Mouse (Mus musculus): ENCODE results near the gene Ttyh2. TPM values are rescaled to one million over a fixed set of nuclear protein-coding genes. Genes with fewer than 3 reads are reported as not detected.
A peak's percentile ranks its signal among the peaks of the same experiment; 100 is the strongest.

Ttyh2 gene
- total and polyA plus RNA-seq, 2 experiments from 2014 or later, result 11.8 to 12.4 TPM

- no peaks in the 10 kb centered on the region for H3K27me3 ChIP-seq (ENCODE audit: control insufficient read depth, insufficient read depth, low read length)
- no peak for DNase-seq (ENCODE audit: low spot score)
- H3K4me1 ChIP-seq (ENCODE audit: control insufficient read depth, insufficient read depth), result 0 out of 2 replicates have a peak, but pooled peaks cover 4% of the 10 kb centered on the region
- H3K9me3 ChIP-seq (replicated peaks; ENCODE audit: control insufficient read depth, low read length), result no peaks in the 10 kb centered on the region
- ATAC-seq (ENCODE audit: insufficient read depth, low read depth), result no peak
- H3K36me3 ChIP-seq (replicated peaks; ENCODE audit: control insufficient read depth, insufficient read depth, low read length), result no peaks in the 10 kb centered on the region
- no peak overlapping the region for H3K27ac ChIP-seq (ENCODE audit: low read depth)
- H3K4me2 ChIP-seq (ENCODE audit: low read depth, low read length), result no peak overlapping the region
- WGBS, result 77% methylated on average over 4 of the region's 4 CpGs
- H3K9ac ChIP-seq (replicated peaks; ENCODE audit: low read depth, low read length), result no peak overlapping the region
- H3K4me3 ChIP-seq (ENCODE audit: low read depth, low read length), result no peak overlapping the region
- TF ChIP-seq CTCF (IDR thresholded peaks at IDR 0.05; ENCODE audit: low read depth), result no peak
- TF ChIP-seq EP300 (IDR thresholded peaks at IDR 0.05; ENCODE audit: low read depth), result no peak
Observed at GRCm38 (mm10) chr11:114731711-114732110, 56.5 kb downstream of the Ttyh2 start.

DNA sequence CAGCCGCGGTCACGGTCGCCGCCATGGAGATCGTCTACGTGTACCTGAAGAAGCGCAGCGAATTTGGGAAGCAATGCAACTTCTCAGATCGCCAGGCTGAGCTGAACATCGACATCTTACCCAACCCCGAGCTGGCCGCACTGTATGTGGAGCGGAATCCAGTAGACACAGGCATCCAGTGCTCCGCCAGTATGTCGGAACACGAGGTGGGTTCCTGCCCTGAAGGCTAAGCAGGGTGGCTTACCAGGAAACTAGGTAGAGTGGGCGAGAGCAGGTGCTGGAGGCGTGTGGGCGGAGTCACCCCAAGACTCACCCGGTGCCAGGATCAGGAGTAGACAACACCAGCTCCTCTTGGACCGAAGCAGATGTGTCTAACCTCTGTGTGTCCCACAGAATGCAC is 57.7 kb downstream of the Ttyh2 start:
- no peak overlapping the region for H3K4me2 ChIP-seq (ENCODE audit: low read depth, low read length)
- H3K4me1 ChIP-seq (ENCODE audit: control insufficient read depth, insufficient read depth), result 0 out of 2 replicates have a peak, but pooled peaks cover 4% of the 10 kb centered on the region
- H3K27me3 ChIP-seq (ENCODE audit: control insufficient read depth, insufficient read depth, low read length), result no peaks in the 10 kb centered on the region
- no peak for TF ChIP-seq EP300 (IDR thresholded peaks at IDR 0.05; ENCODE audit: low read depth)
- no peak for TF ChIP-seq CTCF (IDR thresholded peaks at IDR 0.05; ENCODE audit: low read depth)
- H3K9ac ChIP-seq (replicated peaks; ENCODE audit: low read depth, low read length), result no peak overlapping the region
- H3K9me3 ChIP-seq (replicated peaks; ENCODE audit: control insufficient read depth, low read length), result no peaks in the 10 kb centered on the region
- no peak overlapping the region for H3K27ac ChIP-seq (ENCODE audit: low read depth)
- 66% methylated on average over 22 of the region's 22 CpGs for WGBS
- no peak overlapping the region for H3K4me3 ChIP-seq (ENCODE audit: low read depth, low read length)
- DNase-seq (ENCODE audit: low spot score) (no peak), ATAC-seq (ENCODE audit: insufficient read depth, low read depth) (no peak)
- no peaks in the 10 kb centered on the region for H3K36me3 ChIP-seq (replicated peaks; ENCODE audit: control insufficient read depth, insufficient read depth, low read length)

DNA sequence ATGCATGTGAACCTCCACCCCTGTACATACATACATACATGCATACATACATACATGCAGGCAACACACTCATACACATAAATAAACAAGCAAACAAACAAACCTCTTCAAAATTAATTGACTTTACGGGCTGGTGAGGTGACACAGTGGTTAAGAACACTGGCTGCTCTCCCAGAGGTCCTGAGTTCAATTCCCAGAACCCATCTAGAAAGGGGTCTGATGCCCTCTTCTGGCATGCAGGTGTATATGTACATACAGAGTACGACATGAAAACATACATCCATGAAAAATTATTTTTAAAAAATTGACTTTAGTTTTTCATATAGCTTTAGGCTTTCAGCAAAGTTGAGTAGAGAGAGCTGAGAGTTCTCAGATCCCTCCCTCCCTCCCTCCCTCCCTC is 60.9 kb downstream of the Ttyh2 start:
- no peaks in the 10 kb centered on the region for H3K36me3 ChIP-seq (replicated peaks; ENCODE audit: control insufficient read depth, insufficient read depth, low read length)
- H3K27ac ChIP-seq (ENCODE audit: low read depth), result no peak overlapping the region
- ATAC-seq (ENCODE audit: insufficient read depth, low read depth) (no peak), DNase-seq (ENCODE audit: low spot score) (no peak)
- H3K4me1 ChIP-seq (ENCODE audit: control insufficient read depth, insufficient read depth), result peaks cover 6% of the 10 kb centered on the region
- H3K4me2 ChIP-seq (ENCODE audit: low read depth, low read length), result no peak overlapping the region
- no peak overlapping the region for H3K4me3 ChIP-seq (ENCODE audit: low read depth, low read length)
- no peaks in the 10 kb centered on the region for H3K27me3 ChIP-seq (ENCODE audit: control insufficient read depth, insufficient read depth, low read length)
- no peaks in the 10 kb centered on the region for H3K9me3 ChIP-seq (replicated peaks; ENCODE audit: control insufficient read depth, low read length)
- 76% methylated on average over 2 of the region's 2 CpGs for WGBS
- TF ChIP-seq EP300 (IDR thresholded peaks at IDR 0.05; ENCODE audit: low read depth) (no peak), CTCF (IDR thresholded peaks at IDR 0.05; ENCODE audit: low read depth) (no peak)
- H3K9ac ChIP-seq (replicated peaks; ENCODE audit: low read depth, low read length), result no peak overlapping the region

GRCm38 (mm10) chr11:114736913-114737624 is 61.8 kb downstream of the Ttyh2 start:
- H3K36me3 ChIP-seq (replicated peaks; ENCODE audit: control insufficient read depth, insufficient read depth, low read length), result no peaks in the 10 kb centered on the region
- no peak overlapping the region for H3K4me3 ChIP-seq (ENCODE audit: low read depth, low read length)
- H3K27me3 ChIP-seq (ENCODE audit: control insufficient read depth, insufficient read depth, low read length), result no peaks in the 10 kb centered on the region
- H3K4me1 ChIP-seq (ENCODE audit: control insufficient read depth, insufficient read depth), result peaks cover 6% of the 10 kb centered on the region
- peak; percentile 52 for DNase-seq (ENCODE audit: low spot score)
- no peak overlapping the region for H3K27ac ChIP-seq (ENCODE audit: low read depth)
- no peak for TF ChIP-seq EP300 (IDR thresholded peaks at IDR 0.05; ENCODE audit: low read depth)
- TF ChIP-seq CTCF (IDR thresholded peaks at IDR 0.05; ENCODE audit: low read depth), result peak; percentile 69
- H3K9ac ChIP-seq (replicated peaks; ENCODE audit: low read depth, low read length), result no peak overlapping the region
- H3K9me3 ChIP-seq (replicated peaks; ENCODE audit: control insufficient read depth, low read length), result no peaks in the 10 kb centered on the region
- no peak overlapping the region for H3K4me2 ChIP-seq (ENCODE audit: low read depth, low read length)
- peak; percentile 38 for ATAC-seq (ENCODE audit: insufficient read depth, low read depth)
- 40% methylated on average over 11 of the region's 11 CpGs for WGBS

DNA sequence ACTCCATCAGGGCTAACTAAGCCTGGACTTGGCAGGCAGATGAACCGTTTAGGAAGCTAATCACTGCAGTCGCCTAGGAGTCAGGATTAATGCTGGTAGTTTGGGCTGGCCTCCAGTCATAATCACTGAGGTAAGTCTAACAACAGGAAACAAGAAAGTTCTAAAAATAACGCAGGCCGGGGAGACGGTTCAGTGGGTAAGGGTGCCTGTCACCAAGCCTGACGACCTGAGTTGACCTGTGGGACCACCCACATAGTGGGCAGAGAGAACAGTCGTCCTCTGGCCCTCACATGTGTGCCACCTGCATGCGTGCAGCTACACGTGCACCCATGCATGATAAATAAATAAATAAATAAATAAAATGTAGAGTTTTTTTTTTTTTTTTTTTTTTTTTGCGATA is 65.4 kb downstream of the Ttyh2 start:
- no peaks in the 10 kb centered on the region for H3K27me3 ChIP-seq (ENCODE audit: control insufficient read depth, insufficient read depth, low read length)
- H3K9ac ChIP-seq (replicated peaks; ENCODE audit: low read depth, low read length), result no peak overlapping the region
- no peak for DNase-seq (ENCODE audit: low spot score)
- H3K4me2 ChIP-seq (ENCODE audit: low read depth, low read length), result no peak overlapping the region
- WGBS, result 31% methylated on average over 10 of the region's 10 CpGs
- 0 out of 2 replicates have a peak, but pooled peaks have one; percentile 19 for ATAC-seq (ENCODE audit: insufficient read depth, low read depth)
- TF ChIP-seq CTCF (IDR thresholded peaks at IDR 0.05; ENCODE audit: low read depth), result no peak
- no peak for TF ChIP-seq EP300 (IDR thresholded peaks at IDR 0.05; ENCODE audit: low read depth)
- no peaks in the 10 kb centered on the region for H3K9me3 ChIP-seq (replicated peaks; ENCODE audit: control insufficient read depth, low read length)
- H3K4me3 ChIP-seq (ENCODE audit: low read depth, low read length), result no peak overlapping the region
- no peak overlapping the region for H3K27ac ChIP-seq (ENCODE audit: low read depth)
- H3K4me1 ChIP-seq (ENCODE audit: control insufficient read depth, insufficient read depth), result peaks cover 6% of the 10 kb centered on the region
- H3K36me3 ChIP-seq (replicated peaks; ENCODE audit: control insufficient read depth, insufficient read depth, low read length), result no peaks in the 10 kb centered on the region

- no peak for DNase-seq (ENCODE audit: low spot score)
- H3K9me3 ChIP-seq (replicated peaks; ENCODE audit: control insufficient read depth, low read length), result no peaks in the 10 kb centered on the region
- TF ChIP-seq CTCF (IDR thresholded peaks at IDR 0.05; ENCODE audit: low read depth), result no peak
- no peak for TF ChIP-seq EP300 (IDR thresholded peaks at IDR 0.05; ENCODE audit: low read depth)
- WGBS, result 68% methylated on average over 6 of the region's 6 CpGs
- H3K27ac ChIP-seq (ENCODE audit: low read depth), result no peak overlapping the region
- ATAC-seq (ENCODE audit: insufficient read depth, low read depth), result no peak
- no peak overlapping the region for H3K4me3 ChIP-seq (ENCODE audit: low read depth, low read length)
- H3K27me3 ChIP-seq (ENCODE audit: control insufficient read depth, insufficient read depth, low read length), result no peaks in the 10 kb centered on the region
- no peak overlapping the region for H3K9ac ChIP-seq (replicated peaks; ENCODE audit: low read depth, low read length)
- H3K36me3 ChIP-seq (replicated peaks; ENCODE audit: control insufficient read depth, insufficient read depth, low read length), result no peaks in the 10 kb centered on the region
- H3K4me1 ChIP-seq (ENCODE audit: control insufficient read depth, insufficient read depth), result peaks cover 6% of the 10 kb centered on the region
- no peak overlapping the region for H3K4me2 ChIP-seq (ENCODE audit: low read depth, low read length)
Observed at GRCm38 (mm10) chr11:114741451-114741850, 66.2 kb downstream of the Ttyh2 start.

Data from heart, postnatal 0 days (tissue).